Mouse (Mus musculus): ENCODE data around the gene Spag6. TPM values are rescaled to one million over a fixed set of nuclear protein-coding genes. Genes with fewer than 3 reads are reported as not detected.

Spag6 gene
- total and polyA plus RNA-seq, 2 experiments from 2014 or later = not detected

GRCm38 (mm10) chr2:18725880-18726279, 32.0 kb downstream of the Spag6 start:
- Histone ChIP-seq H3K4me3 (ENCODE audit: low read depth, low read length) (no peak overlapping the region), H3K4me1 (ENCODE audit: insufficient read depth, low read length) (no peaks in the 10 kb centered on the region), H3K9me3 (ENCODE audit: low read length) (no peaks in the 10 kb centered on the region), H3K27me3 (ENCODE audit: insufficient read depth, low read length) (no peaks in the 10 kb centered on the region), H3K36me3 (ENCODE audit: insufficient read depth, low read length) (no peaks in the 10 kb centered on the region), H3K9ac (replicated peaks; ENCODE audit: low read length, poor library complexity, severe bottlenecking) (no peak overlapping the region), H3K27ac (ENCODE audit: low read depth, low read length) (no peak overlapping the region), H3K4me2 (ENCODE audit: low read depth, low read length, poor library complexity, severe bottlenecking) (no peak overlapping the region)
- TF ChIP-seq CTCF (IDR thresholded peaks at IDR 0.05) = no peak
- DNase-seq (ENCODE audit: low spot score) (no peak), ATAC-seq (ENCODE audit: low FRiP score) (no peak)
- WGBS = 81% methylated on average over 4 of the region's 4 CpGs

GRCm38 (mm10) chr2:18731718-18732117, 37.9 kb downstream of the Spag6 start:
- Histone ChIP-seq H3K4me3 (ENCODE audit: low read depth, low read length) (no peak overlapping the region), H3K4me2 (ENCODE audit: low read depth, low read length, poor library complexity, severe bottlenecking) (0 out of 2 replicates have a peak overlapping the region, but pooled peaks have one; percentile 6), H3K27ac (ENCODE audit: low read depth, low read length) (no peak overlapping the region), H3K4me1 (ENCODE audit: insufficient read depth, low read length) (no peaks in the 10 kb centered on the region), H3K27me3 (ENCODE audit: insufficient read depth, low read length) (no peaks in the 10 kb centered on the region), H3K36me3 (ENCODE audit: insufficient read depth, low read length) (no peaks in the 10 kb centered on the region), H3K9me3 (ENCODE audit: low read length) (no peaks in the 10 kb centered on the region), H3K9ac (replicated peaks; ENCODE audit: low read length, poor library complexity, severe bottlenecking) (no peak overlapping the region)
- WGBS = 29% methylated on average over 9 of the region's 9 CpGs
- no peak for TF ChIP-seq CTCF (IDR thresholded peaks at IDR 0.05)
- ATAC-seq (ENCODE audit: low FRiP score) = no peak
- no peak for DNase-seq (ENCODE audit: low spot score)

GRCm38 (mm10) chr2:18734394-18735127, 40.7 kb downstream of the Spag6 start:
- Histone ChIP-seq H3K4me2 (ENCODE audit: low read depth, low read length, poor library complexity, severe bottlenecking) (no peak overlapping the region), H3K4me1 (ENCODE audit: insufficient read depth, low read length) (no peaks in the 10 kb centered on the region), H3K9me3 (ENCODE audit: low read length) (no peaks in the 10 kb centered on the region), H3K27me3 (ENCODE audit: insufficient read depth, low read length) (no peaks in the 10 kb centered on the region), H3K36me3 (ENCODE audit: insufficient read depth, low read length) (no peaks in the 10 kb centered on the region), H3K4me3 (ENCODE audit: low read depth, low read length) (no peak overlapping the region), H3K9ac (replicated peaks; ENCODE audit: low read length, poor library complexity, severe bottlenecking) (no peak overlapping the region), H3K27ac (ENCODE audit: low read depth, low read length) (no peak overlapping the region)
- DNase-seq (ENCODE audit: low spot score) (no peak), ATAC-seq (ENCODE audit: low FRiP score) (no peak)
- peak; percentile 34; the same call in 1 of the 2 replicates for TF ChIP-seq CTCF (IDR thresholded peaks at IDR 0.05)
- 30% methylated on average over 5 of the region's 5 CpGs for WGBS

- no peak for TF ChIP-seq CTCF (IDR thresholded peaks at IDR 0.05)
- H3K4me2 ChIP-seq (ENCODE audit: low read depth, low read length, poor library complexity, severe bottlenecking) = no peak overlapping the region
- no peak for DNase-seq (ENCODE audit: low spot score)
- H3K27ac ChIP-seq (ENCODE audit: low read depth, low read length) = no peak overlapping the region
- 28% methylated on average over 8 of the region's 8 CpGs for WGBS
- H3K36me3 ChIP-seq (ENCODE audit: insufficient read depth, low read length) = no peaks in the 10 kb centered on the region
- no peak for ATAC-seq (ENCODE audit: low FRiP score)
- H3K9me3 ChIP-seq (ENCODE audit: low read length) = no peaks in the 10 kb centered on the region
- no peaks in the 10 kb centered on the region for H3K4me1 ChIP-seq (ENCODE audit: insufficient read depth, low read length)
- no peak overlapping the region for H3K4me3 ChIP-seq (ENCODE audit: low read depth, low read length)
- H3K27me3 ChIP-seq (ENCODE audit: insufficient read depth, low read length) = no peaks in the 10 kb centered on the region
- no peak overlapping the region for H3K9ac ChIP-seq (replicated peaks; ENCODE audit: low read length, poor library complexity, severe bottlenecking)
Measured at GRCm38 (mm10) chr2:18737040-18737439, 43.2 kb downstream of the Spag6 start.

- Histone ChIP-seq H3K9me3 (ENCODE audit: low read length) (no peaks in the 10 kb centered on the region), H3K9ac (replicated peaks; ENCODE audit: low read length, poor library complexity, severe bottlenecking) (no peak overlapping the region), H3K36me3 (ENCODE audit: insufficient read depth, low read length) (no peaks in the 10 kb centered on the region), H3K4me2 (ENCODE audit: low read depth, low read length, poor library complexity, severe bottlenecking) (no peak overlapping the region), H3K27me3 (ENCODE audit: insufficient read depth, low read length) (no peaks in the 10 kb centered on the region), H3K4me1 (ENCODE audit: insufficient read depth, low read length) (no peaks in the 10 kb centered on the region), H3K4me3 (ENCODE audit: low read depth, low read length) (no peak overlapping the region), H3K27ac (ENCODE audit: low read depth, low read length) (no peak overlapping the region)
- TF ChIP-seq CTCF (IDR thresholded peaks at IDR 0.05) = no peak
- no peak for DNase-seq (ENCODE audit: low spot score)
- no peak for ATAC-seq (ENCODE audit: low FRiP score)
- 51% methylated on average over 2 of the region's 2 CpGs for WGBS
Measured at GRCm38 (mm10) chr2:18739216-18739615, 45.4 kb downstream of the Spag6 start.

- Histone ChIP-seq H3K9ac (replicated peaks; ENCODE audit: low read length, poor library complexity, severe bottlenecking) (no peak overlapping the region), H3K4me1 (ENCODE audit: insufficient read depth, low read length) (no peaks in the 10 kb centered on the region), H3K27ac (ENCODE audit: low read depth, low read length) (no peak overlapping the region), H3K4me2 (ENCODE audit: low read depth, low read length, poor library complexity, severe bottlenecking) (no peak overlapping the region), H3K27me3 (ENCODE audit: insufficient read depth, low read length) (no peaks in the 10 kb centered on the region), H3K4me3 (ENCODE audit: low read depth, low read length) (no peak overlapping the region), H3K36me3 (ENCODE audit: insufficient read depth, low read length) (no peaks in the 10 kb centered on the region), H3K9me3 (ENCODE audit: low read length) (no peaks in the 10 kb centered on the region)
- DNase-seq (ENCODE audit: low spot score) = peak; percentile 59
- peak; percentile 27 for TF ChIP-seq CTCF (IDR thresholded peaks at IDR 0.05)
- 53% methylated on average over 2 of the region's 2 CpGs for WGBS
- no peak for ATAC-seq (ENCODE audit: low FRiP score)
Measured at GRCm38 (mm10) chr2:18756144-18756543, 62.3 kb downstream of the Spag6 start.
